Mouse (Mus musculus) ES-E14 (cell line): ENCODE results near the gene Tmem169.

Experiments
- HCFC1 ChIP-seq: IDR thresholded peaks from 2 replicates; pipeline ENCODE4 v1.6.1; 2012; ENCODE audit warnings: low read length, inconsistent platforms, borderline replicate concordance; ENCODE audit not compliant: insufficient read depth
- MAFK ChIP-seq: IDR thresholded peaks from 2 replicates; pipeline ENCODE4 v1.6.1; 2014; ENCODE audit warnings: mild to moderate bottlenecking, low read depth, low read length, inconsistent platforms; ENCODE audit not compliant: insufficient read depth
- ZC3H11A ChIP-seq: IDR thresholded peaks from 2 replicates; pipeline ENCODE4 v1.6.1; 2012; ENCODE audit warnings: low read depth, mild to moderate bottlenecking, inconsistent platforms, low read length, borderline replicate concordance
- ZNF384 ChIP-seq: IDR thresholded peaks from 2 replicates; pipeline ENCODE4 v1.6.1; 2012; ENCODE audit warnings: low read depth, low read length, inconsistent platforms

- TF ChIP-seq HCFC1 (no peak), ZC3H11A (no peak), MAFK (no peak), ZNF384 (no peak)
These were observed at the start of gene Tmem169, which contains the start of gene Pecr for GRCm38 (mm10) chr1:72283992-72284485.
